ENCODE assay signal across 10 mouse cellular contexts in genomic region chr4:75063275-75063674, GRCm38 (mm10).
DNase-seq lines count a peak whose midpoint lies in the region; ATAC-seq lines count a peak whose summit lies in the region.
"Had no signal": no experiment of that assay in that cellular context is flagged by ENCODE, and none has a peak within 500 bp of the region (broad histone marks: within the 10 kb centered on the region; RNA-seq: fewer than 3 reads in every experiment).

No protein-coding gene starts in this region.

- DNase-seq in layer of hippocampus, adult 9-10 months (ENCODE audit: low spot score): peak; percentile 5
- DNase-seq in layer of hippocampus, postnatal 36 days: no peak
- DNase-seq in Muller cell, postnatal 12 days (ENCODE audit: inconsistent ontology term): peak; percentile 13
- DNase-seq in induced T-regulatory cell, adult 2 months (ENCODE audit: low read depth): peak; percentile 20
- no peak for DNase-seq in right cerebral cortex, adult 2 months (ENCODE audit: low spot score in 2 of 2)
- DNase-seq in spleen, adult 18-20 months: no peak
- DNase-seq: right cerebral cortex, postnatal 14 days; thymus, postnatal 14 days had no signal

- peak; percentile 62 for ATAC-seq in CD4-positive, CD25-positive, alpha-beta regulatory T cell, adult 4 months
- ATAC-seq: midbrain, embryonic 15.5 days had no signal

Comparison
In these comparisons a context has a peak if more than half of its experiments do, and no peak if none do; other contexts are left out.
1. DNase-seq: peak in layer of hippocampus, adult 9-10 months (single experiment), Muller cell, postnatal 12 days (single experiment) and induced T-regulatory cell, adult 2 months (single experiment); none in layer of hippocampus, postnatal 36 days (0 of 2), right cerebral cortex, adult 2 months (0 of 2) and spleen, adult 18-20 months (0 of 2).